Mouse (Mus musculus): Measurements from ENCODE around the gene Dtd1. TPM values are rescaled to one million over a fixed set of nuclear protein-coding genes. Genes with fewer than 3 reads are reported as not detected.

Gene Dtd1
- polyA plus RNA-seq, 1 experiment from 2014 or later: 29.9 TPM

DNA sequence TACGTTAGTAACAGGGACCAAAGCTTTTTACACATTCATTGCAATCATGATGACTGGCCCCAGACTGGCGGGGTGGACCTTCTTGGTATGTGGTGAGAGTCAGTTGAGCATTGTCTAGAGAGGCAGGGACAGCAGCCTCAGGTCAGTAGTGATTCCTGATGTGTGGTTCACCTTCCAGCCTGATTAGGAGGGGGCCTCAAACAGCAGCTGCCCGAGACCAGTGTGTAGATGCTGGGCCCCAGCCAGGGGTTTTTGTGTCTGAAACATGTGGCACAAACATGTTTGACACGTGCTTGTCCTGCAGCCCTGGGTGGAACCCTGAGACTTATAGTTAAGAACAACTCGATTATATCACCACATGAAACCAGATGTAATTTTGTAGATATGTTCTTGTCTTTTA lies 34.5 kb downstream of the Dtd1 start:
- no peak overlapping the region for H3K4me2 ChIP-seq (ENCODE audit: low read length)
- H3K4me1 ChIP-seq (ENCODE audit: control insufficient read depth in 2 of 2, insufficient read depth in 2 of 2, low read length in 2 of 2): no peaks in the 10 kb centered on the region
- WGBS: 68% methylated on average over 5 of the region's 5 CpGs
- no peaks in the 10 kb centered on the region for H3K36me3 ChIP-seq (ENCODE audit: control insufficient read depth, insufficient read depth, low read length)
- H3K9ac ChIP-seq (ENCODE audit: low read length): no peak overlapping the region
- no peak overlapping the region for H3K4me3 ChIP-seq (ENCODE audit: control insufficient read depth in 1 of 2, insufficient read depth in 1 of 2, low read depth in 1 of 2, low read length in 2 of 2)
- no peak for ATAC-seq (ENCODE audit: insufficient number of reproducible peaks, insufficient read depth, low FRiP score, low read depth)
- H3K27ac ChIP-seq (replicated peaks in 1 of 2; ENCODE audit: control insufficient read depth in 1 of 2, insufficient read depth in 1 of 2, low read depth in 2 of 2, low read length in 2 of 2): no peak overlapping the region
- H3K27me3 ChIP-seq (ENCODE audit: control insufficient read depth, insufficient read depth, low read length): no peaks in the 10 kb centered on the region
- peaks cover 4% of the 10 kb centered on the region; the same call in 1 of the 2 replicates for H3K9me3 ChIP-seq (ENCODE audit: control insufficient read depth, low read length)

- Histone ChIP-seq H3K4me2 (ENCODE audit: low read length) (no peak overlapping the region), H3K36me3 (ENCODE audit: control insufficient read depth, insufficient read depth, low read length) (no peaks in the 10 kb centered on the region), H3K4me3 (ENCODE audit: control insufficient read depth in 1 of 2, insufficient read depth in 1 of 2, low read depth in 1 of 2, low read length in 2 of 2) (no peak overlapping the region), H3K27me3 (ENCODE audit: control insufficient read depth, insufficient read depth, low read length) (no peaks in the 10 kb centered on the region), H3K4me1 (ENCODE audit: control insufficient read depth in 2 of 2, insufficient read depth in 2 of 2, low read length in 2 of 2) (no peaks in the 10 kb centered on the region), H3K9ac (ENCODE audit: low read length) (no peak overlapping the region), H3K27ac (replicated peaks in 1 of 2; ENCODE audit: control insufficient read depth in 1 of 2, insufficient read depth in 1 of 2, low read depth in 2 of 2, low read length in 2 of 2) (no peak overlapping the region), H3K9me3 (ENCODE audit: control insufficient read depth, low read length) (peaks cover 4% of the 10 kb centered on the region; the same call in 1 of the 2 replicates)
- ATAC-seq (ENCODE audit: insufficient number of reproducible peaks, insufficient read depth, low FRiP score, low read depth): no peak
- WGBS: 90% methylated on average over 2 of the region's 2 CpGs
Observed at GRCm38 (mm10) chr2:144634729-144635128, 35.0 kb downstream of the Dtd1 start.

DNA sequence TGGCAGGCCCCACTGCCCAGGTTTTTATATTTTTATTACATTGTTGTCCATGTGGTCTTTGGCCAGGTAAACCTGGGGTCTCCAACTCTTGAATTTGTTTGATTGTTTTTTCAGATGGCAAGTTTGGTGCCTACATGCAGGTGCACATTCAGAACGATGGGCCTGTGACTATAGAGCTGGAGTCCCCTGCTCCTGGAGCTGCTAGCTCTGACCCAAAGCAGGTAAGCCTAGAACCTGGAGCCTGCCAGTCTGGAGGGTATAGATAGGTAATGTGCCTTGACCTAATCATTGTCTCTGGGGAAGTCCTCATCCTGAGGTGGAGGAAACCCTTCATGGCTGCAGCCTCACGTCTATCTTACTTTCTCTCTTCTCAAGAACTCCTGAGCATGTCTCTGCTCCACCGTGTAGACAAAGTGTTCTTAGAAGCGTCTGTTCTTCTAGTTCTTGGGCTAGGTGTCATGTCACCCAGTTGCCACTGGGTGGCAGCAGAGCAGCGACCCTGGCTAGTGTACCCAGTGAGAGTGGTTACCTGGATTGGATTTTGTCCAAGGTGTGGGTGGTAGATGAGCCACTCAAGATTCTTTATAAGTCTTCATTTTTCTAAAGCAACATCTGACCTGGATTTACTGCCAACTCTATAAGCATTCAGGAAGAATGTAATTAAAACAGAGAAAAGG lies 36.1 kb downstream of the Dtd1 start:
- ATAC-seq (ENCODE audit: insufficient number of reproducible peaks, insufficient read depth, low FRiP score, low read depth): 0 out of 2 replicates have a peak, but pooled peaks have one; percentile 26
- H3K4me2 ChIP-seq (ENCODE audit: low read length): no peak overlapping the region
- H3K4me1 ChIP-seq (ENCODE audit: control insufficient read depth in 2 of 2, insufficient read depth in 2 of 2, low read length in 2 of 2): 0 out of 4 replicates have a peak, but pooled peaks cover 0 to 3% of the 10 kb centered on the region in 2 experiments
- H3K27me3 ChIP-seq (ENCODE audit: control insufficient read depth, insufficient read depth, low read length): no peaks in the 10 kb centered on the region
- H3K27ac ChIP-seq (replicated peaks in 1 of 2; ENCODE audit: control insufficient read depth in 1 of 2, insufficient read depth in 1 of 2, low read depth in 2 of 2, low read length in 2 of 2): no peak overlapping the region
- H3K9ac ChIP-seq (ENCODE audit: low read length): no peak overlapping the region
- H3K36me3 ChIP-seq (ENCODE audit: control insufficient read depth, insufficient read depth, low read length): no peaks in the 10 kb centered on the region
- 18% methylated on average over 5 of the region's 5 CpGs for WGBS
- H3K9me3 ChIP-seq (ENCODE audit: control insufficient read depth, low read length): peaks cover 4% of the 10 kb centered on the region; the same call in 1 of the 2 replicates
- no peak overlapping the region for H3K4me3 ChIP-seq (ENCODE audit: control insufficient read depth in 1 of 2, insufficient read depth in 1 of 2, low read depth in 1 of 2, low read length in 2 of 2)

- no peak overlapping the region for H3K4me3 ChIP-seq (ENCODE audit: control insufficient read depth in 1 of 2, insufficient read depth in 1 of 2, low read depth in 1 of 2, low read length in 2 of 2)
- H3K4me1 ChIP-seq (ENCODE audit: control insufficient read depth in 2 of 2, insufficient read depth in 2 of 2, low read length in 2 of 2): 0 out of 4 replicates have a peak, but pooled peaks cover 0 to 3% of the 10 kb centered on the region in 2 experiments
- no peak overlapping the region for H3K9ac ChIP-seq (ENCODE audit: low read length)
- 74% methylated on average over 4 of the region's 4 CpGs for WGBS
- no peak overlapping the region for H3K27ac ChIP-seq (replicated peaks in 1 of 2; ENCODE audit: control insufficient read depth in 1 of 2, insufficient read depth in 1 of 2, low read depth in 2 of 2, low read length in 2 of 2)
- H3K4me2 ChIP-seq (ENCODE audit: low read length): no peak overlapping the region
- H3K36me3 ChIP-seq (ENCODE audit: control insufficient read depth, insufficient read depth, low read length): no peaks in the 10 kb centered on the region
- H3K9me3 ChIP-seq (ENCODE audit: control insufficient read depth, low read length): peaks cover 4% of the 10 kb centered on the region; the same call in 1 of the 2 replicates
- ATAC-seq (ENCODE audit: insufficient number of reproducible peaks, insufficient read depth, low FRiP score, low read depth): no peak
- no peaks in the 10 kb centered on the region for H3K27me3 ChIP-seq (ENCODE audit: control insufficient read depth, insufficient read depth, low read length)
Observed at GRCm38 (mm10) chr2:144637204-144637603, 37.5 kb downstream of the Dtd1 start.

GRCm38 (mm10) chr2:144637671-144638395 lies 38.1 kb downstream of the Dtd1 start:
- H3K27me3 ChIP-seq (ENCODE audit: control insufficient read depth, insufficient read depth, low read length): no peaks in the 10 kb centered on the region
- 80% methylated on average over 12 of the region's 12 CpGs for WGBS
- H3K4me1 ChIP-seq (ENCODE audit: control insufficient read depth in 2 of 2, insufficient read depth in 2 of 2, low read length in 2 of 2): 0 out of 4 replicates have a peak, but pooled peaks cover 0 to 3% of the 10 kb centered on the region in 2 experiments

DNA sequence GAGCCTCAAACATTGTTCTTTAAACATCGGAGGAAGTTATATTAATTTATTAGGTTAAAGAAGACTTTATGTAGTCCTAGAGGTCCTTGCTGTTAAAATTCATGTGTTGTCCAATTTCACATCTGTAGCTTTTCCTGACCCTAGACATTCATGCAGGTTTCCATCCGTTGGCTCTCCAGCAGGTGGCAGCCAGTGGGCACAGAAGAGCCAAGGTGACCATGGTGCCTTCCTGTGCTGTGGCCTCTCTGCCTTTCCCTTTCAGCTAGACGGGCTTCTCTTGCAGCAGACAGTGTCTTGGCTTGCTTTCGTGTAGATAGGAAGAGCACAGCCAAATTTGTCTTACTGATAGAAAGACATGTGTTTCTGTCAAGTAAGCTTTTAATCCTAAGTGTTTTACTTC lies 39.0 kb downstream of the Dtd1 start:
- Histone ChIP-seq H3K27me3 (ENCODE audit: control insufficient read depth, insufficient read depth, low read length) (no peaks in the 10 kb centered on the region), H3K9me3 (ENCODE audit: control insufficient read depth, low read length) (no peaks in the 10 kb centered on the region), H3K4me1 (ENCODE audit: control insufficient read depth in 2 of 2, insufficient read depth in 2 of 2, low read length in 2 of 2) (peaks cover 0 to 7% of the 10 kb centered on the region in 2 experiments; a peak in 1 of 4 replicates), H3K36me3 (ENCODE audit: control insufficient read depth, insufficient read depth, low read length) (no peaks in the 10 kb centered on the region), H3K4me3 (ENCODE audit: control insufficient read depth in 1 of 2, insufficient read depth in 1 of 2, low read depth in 1 of 2, low read length in 2 of 2) (no peak overlapping the region), H3K9ac (ENCODE audit: low read length) (no peak overlapping the region), H3K4me2 (ENCODE audit: low read length) (no peak overlapping the region), H3K27ac (replicated peaks in 1 of 2; ENCODE audit: control insufficient read depth in 1 of 2, insufficient read depth in 1 of 2, low read depth in 2 of 2, low read length in 2 of 2) (no peak overlapping the region)
- WGBS: 47% methylated on average over 4 of the region's 4 CpGs
- no peak for ATAC-seq (ENCODE audit: insufficient number of reproducible peaks, insufficient read depth, low FRiP score, low read depth)

More at GRCm38 (mm10) chr2:144637671-144638395, 38.1 kb downstream of the Dtd1 start:
- H3K9me3 ChIP-seq (ENCODE audit: control insufficient read depth, low read length): no peaks in the 10 kb centered on the region
- no peak overlapping the region for H3K4me2 ChIP-seq (ENCODE audit: low read length)
- H3K36me3 ChIP-seq (ENCODE audit: control insufficient read depth, insufficient read depth, low read length): no peaks in the 10 kb centered on the region
- H3K27ac ChIP-seq (replicated peaks in 1 of 2; ENCODE audit: control insufficient read depth in 1 of 2, insufficient read depth in 1 of 2, low read depth in 2 of 2, low read length in 2 of 2): no peak overlapping the region
- ATAC-seq (ENCODE audit: insufficient number of reproducible peaks, insufficient read depth, low FRiP score, low read depth): no peak
- H3K9ac ChIP-seq (ENCODE audit: low read length): no peak overlapping the region
- H3K4me3 ChIP-seq (ENCODE audit: control insufficient read depth in 1 of 2, insufficient read depth in 1 of 2, low read depth in 1 of 2, low read length in 2 of 2): no peak overlapping the region

- no peak for ATAC-seq (ENCODE audit: insufficient number of reproducible peaks, insufficient read depth, low FRiP score, low read depth)
- H3K4me3 ChIP-seq (ENCODE audit: control insufficient read depth in 1 of 2, insufficient read depth in 1 of 2, low read depth in 1 of 2, low read length in 2 of 2): no peak overlapping the region
- peaks cover 0 to 7% of the 10 kb centered on the region in 2 experiments; a peak in 1 of 4 replicates for H3K4me1 ChIP-seq (ENCODE audit: control insufficient read depth in 2 of 2, insufficient read depth in 2 of 2, low read length in 2 of 2)
- H3K36me3 ChIP-seq (ENCODE audit: control insufficient read depth, insufficient read depth, low read length): no peaks in the 10 kb centered on the region
- 61% methylated on average over 7 of the region's 7 CpGs for WGBS
- no peak overlapping the region for H3K4me2 ChIP-seq (ENCODE audit: low read length)
- H3K9me3 ChIP-seq (ENCODE audit: control insufficient read depth, low read length): no peaks in the 10 kb centered on the region
- no peaks in the 10 kb centered on the region for H3K27me3 ChIP-seq (ENCODE audit: control insufficient read depth, insufficient read depth, low read length)
- H3K27ac ChIP-seq (replicated peaks in 1 of 2; ENCODE audit: control insufficient read depth in 1 of 2, insufficient read depth in 1 of 2, low read depth in 2 of 2, low read length in 2 of 2): no peak overlapping the region
- H3K9ac ChIP-seq (ENCODE audit: low read length): no peak overlapping the region
Observed at GRCm38 (mm10) chr2:144640101-144640500, 40.4 kb downstream of the Dtd1 start.
